Mouse (Mus musculus) stomach, postnatal 0 days (tissue): Measurements from ENCODE around the gene Samhd1.

Experiments
- CTCF ChIP-seq: IDR thresholded peaks from 2 replicates; pipeline ENCODE4 v1.5.1; 2016; ENCODE audit warnings: antibody characterized with exemption, low read depth, mild to moderate bottlenecking, moderate library complexity
- EP300 ChIP-seq: optimal IDR thresholded peaks from 2 replicates; pipeline ENCODE3; 2016; ENCODE audit warnings: antibody characterized with exemption

DNA sequence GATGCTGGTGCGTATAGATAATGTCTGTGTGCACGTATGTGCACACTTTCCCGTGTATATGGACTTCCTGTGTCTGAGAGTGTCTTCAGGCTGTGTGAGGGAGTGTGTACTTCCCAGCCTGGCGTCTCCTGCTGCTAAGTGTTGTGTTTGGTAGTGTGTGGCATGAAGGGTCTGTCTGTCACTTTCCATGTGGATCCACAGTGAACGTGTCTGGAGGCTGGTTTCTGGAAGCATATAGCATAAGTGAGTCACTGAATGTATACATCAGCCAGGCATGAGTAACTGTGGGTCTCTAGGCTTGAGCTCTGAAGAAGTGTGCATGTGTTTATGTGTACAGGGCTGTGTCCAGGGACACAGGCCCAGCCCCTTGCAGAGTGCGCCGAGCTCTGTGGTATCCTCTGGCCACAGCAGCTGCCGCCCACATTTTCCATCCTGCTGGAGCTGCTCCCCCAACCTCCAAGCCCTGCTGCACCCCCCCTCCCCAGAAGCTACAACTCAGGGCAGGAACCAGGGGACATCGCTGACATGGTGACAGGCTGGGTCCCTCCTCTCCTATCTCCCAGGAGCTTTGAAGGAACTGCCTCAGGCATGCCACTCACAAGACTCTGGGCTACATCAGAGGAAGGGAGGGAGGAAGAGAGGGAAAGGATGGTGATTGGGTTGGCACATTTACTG, 61.5 kb downstream of the Samhd1 start:
- TF ChIP-seq EP300: no peak
- no peak for TF ChIP-seq CTCF
